Mouse (Mus musculus) thymus, adult 2 months (tissue): ENCODE results near the gene Best2. TPM values are rescaled to one million over a fixed set of nuclear protein-coding genes. Genes with fewer than 3 reads are reported as not detected.

ENCODE experiments used
- DNase-seq: peaks from one replicate; pipeline ENCODE4 v3.0.0; 2021
- H3K27ac ChIP-seq: fragments of 200-500 bp; 2 replicates; pipeline ENCODE4 v1.5.1; 2012; ENCODE audit warnings: low read length, control low read depth; ENCODE audit not compliant: control insufficient read depth, insufficient read depth
- H3K27me3 ChIP-seq: fragments of 200-500 bp; 2 replicates; pipeline ENCODE4 v1.6.1; 2012; ENCODE audit warnings: mild to moderate bottlenecking, low read length, moderate library complexity, mixed read lengths; ENCODE audit not compliant: control insufficient read depth, insufficient read depth
- H3K36me3 ChIP-seq: fragments of 200-500 bp; 2 replicates; pipeline ENCODE4 v1.6.1; 2012; ENCODE audit warnings: mild to moderate bottlenecking, low read length, moderate library complexity; ENCODE audit not compliant: control insufficient read depth, insufficient read depth
- H3K4me1 ChIP-seq: fragments of 200-500 bp; replicated peaks from 2 replicates; pipeline ENCODE4 v1.6.1; 2012; ENCODE audit warnings: low read length; ENCODE audit not compliant: control insufficient read depth, insufficient read depth
- H3K4me3 ChIP-seq: fragments of 200-500 bp; 2 replicates; pipeline ENCODE4 v1.5.1; 2012; ENCODE audit warnings: mild to moderate bottlenecking, low read length, control low read depth, moderate library complexity; ENCODE audit not compliant: control insufficient read depth, insufficient read depth
- CTCF ChIP-seq: fragments of 200-500 bp; IDR thresholded peaks from 2 replicates; pipeline ENCODE4 v1.5.1; 2012; ENCODE audit warnings: mild to moderate bottlenecking, control low read depth, low read length, moderate library complexity, borderline replicate concordance; ENCODE audit not compliant: control insufficient read depth, poor library complexity, insufficient read depth; ENCODE audit errors: extremely low read depth
- POLR2A ChIP-seq: fragments of 200-500 bp; IDR thresholded peaks from 2 replicates; pipeline ENCODE4 v1.6.1; 2012; ENCODE audit warnings: mild to moderate bottlenecking, low read length, control low read depth, moderate library complexity; ENCODE audit not compliant: control insufficient read depth, poor library complexity, insufficient read depth; ENCODE audit errors: extremely low read depth
- WGBS: fragments of 180-500 bp; shearing (Covaris S2); methylation state at CpG from one replicate; pipeline ENCODE4 v1.1.7; 2018; 5-methylcytosine and 5-hydroxymethylcytosine counted together
- polyA plus RNA-seq: library from polyadenylated mRNA; depleted of rRNA; stranded (reverse); fragments of >200 nt; gene quantifications from 2 replicates; pipeline ENCODE4 v1.2.3, GENCODE M21; 2012

Gene Best2
- polyA plus RNA-seq, 1 experiment = 0.67 TPM

- 0 out of 2 replicates have a peak, but pooled peaks have one; percentile 24 for TF ChIP-seq POLR2A
- no peak for TF ChIP-seq CTCF
- peaks cover 23% of the 10 kb centered on the region for H3K4me1 ChIP-seq
- H3K36me3 ChIP-seq = peaks cover 10% of the 10 kb centered on the region; the same call in 1 of the 2 replicates
- peak; percentile 77 for DNase-seq
- peak within 1 kb of the TSS; percentile 91 for H3K4me3 ChIP-seq
- no peaks in the 10 kb centered on the region for H3K27me3 ChIP-seq
- H3K27ac ChIP-seq = no peak within 1 kb of the TSS; the same call in none of the 2 replicates
- WGBS = 2% methylated on average over 30 of the region's 30 CpGs
Measured at GRCm38 (mm10) chr8:85025098-85025932, 11.0 kb upstream of the Best2 start, which contains the start of gene Asna1. TSS of gene Asna1 (minus strand) at chr8:85025281.

GRCm38 (mm10) chr8:85023846-85024245, 9.5 kb upstream of the Best2 start:
- TF ChIP-seq POLR2A = no peak
- TF ChIP-seq CTCF = no peak
- DNase-seq = no peak
- Histone ChIP-seq H3K4me1 (peaks cover 23% of the 10 kb centered on the region), H3K36me3 (peaks cover 2% of the 10 kb centered on the region), H3K27ac (no peak overlapping the region), H3K4me3 (no peak overlapping the region), H3K27me3 (no peaks in the 10 kb centered on the region)
- WGBS = 97% methylated on average over 3 of the region's 3 CpGs

DNA sequence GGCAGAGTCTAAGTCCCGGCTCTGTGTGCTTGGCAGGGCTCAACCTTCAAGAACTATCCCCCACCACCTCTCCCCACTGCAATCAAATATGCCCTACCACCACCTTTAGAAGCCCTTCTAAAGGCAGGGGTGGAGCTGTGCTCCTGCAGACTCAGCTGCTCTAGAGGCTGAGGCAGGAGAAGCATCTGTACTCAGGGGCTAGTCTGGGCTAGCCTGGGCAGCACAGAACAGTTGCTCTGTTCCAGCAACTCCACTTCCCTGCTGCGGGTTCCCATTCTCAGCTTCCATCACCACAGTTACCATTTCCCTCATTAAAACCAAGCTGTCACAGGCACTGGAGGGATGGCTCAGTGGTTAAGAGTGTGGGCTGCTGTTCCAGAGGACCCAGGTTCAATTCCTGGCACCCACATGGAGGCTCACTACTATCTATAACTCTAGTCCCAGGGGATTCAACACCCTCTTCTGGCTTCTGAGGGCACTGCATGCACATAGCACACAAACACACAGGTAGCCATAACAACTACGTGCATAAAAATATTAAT, 7.3 kb upstream of the Best2 start:
- Histone ChIP-seq H3K27me3 (no peaks in the 10 kb centered on the region), H3K36me3 (peaks cover 15% of the 10 kb centered on the region), H3K4me1 (peaks cover 17% of the 10 kb centered on the region), H3K4me3 (no peak overlapping the region), H3K27ac (no peak overlapping the region)
- DNase-seq = no peak
- WGBS = 96% methylated on average over 3 of the region's 3 CpGs
- TF ChIP-seq POLR2A (no peak), CTCF (no peak)

DNA sequence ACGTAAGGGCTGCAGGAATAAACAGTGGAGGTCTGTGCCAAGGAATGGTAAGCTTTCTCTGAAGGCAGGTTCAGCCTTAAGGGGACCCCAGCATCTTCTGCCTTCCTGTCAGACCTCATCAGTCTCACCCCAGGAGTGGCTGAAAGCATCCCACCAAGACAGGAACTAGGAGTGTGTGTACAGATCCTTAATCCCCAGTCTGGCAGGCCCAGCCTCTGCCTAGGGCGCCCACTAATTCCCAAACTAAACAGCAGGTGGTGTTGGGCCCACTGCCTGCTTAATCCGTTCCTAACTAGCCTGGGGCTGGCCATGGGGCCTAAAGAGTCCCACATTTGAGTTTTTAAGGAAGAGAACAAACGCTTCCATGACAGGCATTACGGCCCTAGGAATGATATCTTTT, 2.9 kb upstream of the Best2 start:
- DNase-seq = no peak
- TF ChIP-seq POLR2A (no peak), CTCF (no peak)
- no peak overlapping the region for H3K4me3 ChIP-seq
- no peak overlapping the region for H3K27ac ChIP-seq
- H3K4me1 ChIP-seq = peaks cover 2% of the 10 kb centered on the region
- WGBS = 93% methylated on average over 5 of the region's 5 CpGs
- H3K36me3 ChIP-seq = peaks cover 15% of the 10 kb centered on the region
- H3K27me3 ChIP-seq = no peaks in the 10 kb centered on the region

DNA sequence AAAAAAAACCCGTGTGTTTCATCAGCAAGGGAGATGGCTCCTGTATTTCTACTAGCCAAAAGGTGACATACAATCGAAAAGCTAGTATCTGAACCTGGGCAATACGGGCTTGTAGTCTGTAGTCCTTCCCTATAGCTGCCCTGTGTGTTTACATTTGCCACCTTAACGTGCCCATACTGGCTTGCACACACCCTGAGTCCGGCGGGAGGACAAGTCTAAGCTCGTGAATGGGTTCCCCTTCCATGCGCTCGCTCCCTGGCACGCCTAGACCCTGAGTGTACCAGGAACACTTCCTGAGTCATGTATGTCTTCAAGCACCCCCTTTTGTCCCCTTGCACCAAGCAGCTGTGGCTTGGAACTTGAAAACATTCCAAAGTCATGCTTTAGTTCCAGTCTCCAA, 2.4 kb upstream of the Best2 start:
- Histone ChIP-seq H3K27me3 (no peaks in the 10 kb centered on the region; the same call in 1 of the 2 replicates), H3K27ac (no peak overlapping the region), H3K4me3 (no peak overlapping the region), H3K4me1 (peaks cover 2% of the 10 kb centered on the region), H3K36me3 (peaks cover 15% of the 10 kb centered on the region)
- no peak for TF ChIP-seq POLR2A
- TF ChIP-seq CTCF = no peak
- DNase-seq = no peak
- WGBS = 87% methylated on average over 10 of the region's 10 CpGs

DNA sequence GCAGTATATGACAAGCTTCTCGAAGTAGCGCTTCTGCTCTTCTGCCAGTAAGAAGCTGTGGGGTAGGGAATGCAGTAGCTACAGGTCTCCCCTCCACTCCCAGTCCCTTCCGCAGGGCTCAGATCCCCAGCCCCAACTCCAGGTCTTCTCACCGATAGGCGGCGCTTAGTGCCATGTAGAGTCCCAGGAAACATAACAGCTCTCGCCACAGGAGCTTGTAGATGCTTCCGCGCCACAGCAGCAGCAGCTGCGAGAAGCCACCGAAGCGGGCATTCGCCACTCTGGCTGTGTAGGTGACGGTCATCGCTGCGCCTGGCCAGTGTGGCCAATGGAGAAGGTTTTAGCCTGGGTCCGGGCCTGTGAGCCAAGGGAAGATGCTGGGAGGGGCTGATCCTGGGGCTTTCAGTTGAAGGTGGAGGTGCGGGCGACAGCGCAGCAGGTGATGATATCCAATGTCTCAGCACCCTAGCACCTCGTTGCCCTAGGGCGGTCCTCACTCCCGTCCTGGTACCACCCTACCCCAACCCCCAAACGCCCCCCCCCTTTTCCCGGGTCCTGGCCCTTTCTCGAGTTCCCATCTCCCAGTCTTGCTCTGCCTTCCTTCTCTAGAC, 996 bp downstream of the Best2 start:
- TF ChIP-seq CTCF = peak; percentile 82
- TF ChIP-seq POLR2A = no peak
- Histone ChIP-seq H3K27ac (no peak overlapping the region), H3K4me3 (peak overlapping the region; percentile 35), H3K27me3 (no peaks in the 10 kb centered on the region; the same call in 1 of the 2 replicates), H3K4me1 (peaks cover 2% of the 10 kb centered on the region), H3K36me3 (peaks cover 8% of the 10 kb centered on the region)
- 10% methylated on average over 26 of the region's 26 CpGs for WGBS
- peak; percentile 85 for DNase-seq
